ENCODE assay signal across 19 mouse cellular contexts in the genomic region with DNA sequence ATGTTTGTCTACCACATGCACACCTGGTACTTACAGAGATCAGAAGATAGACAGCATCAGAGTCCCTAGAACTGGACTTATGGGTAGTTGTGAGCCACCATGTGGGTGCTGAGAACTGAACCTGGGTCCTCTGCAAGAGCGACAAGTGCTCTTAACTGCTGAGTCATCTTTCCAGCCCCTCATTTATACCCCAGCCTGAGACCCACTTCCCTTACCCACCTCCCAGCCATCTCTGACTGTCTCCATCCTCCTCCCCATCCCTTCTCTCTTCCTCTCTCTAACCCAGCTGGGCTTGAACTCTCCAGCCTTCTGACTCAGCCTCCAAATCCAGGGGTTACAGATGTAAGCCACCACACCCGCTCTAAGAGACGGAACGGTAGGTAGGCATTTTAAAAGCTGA.
A peak's percentile ranks its signal among the peaks of the same experiment; 100 is the strongest.
DNase-seq lines count a peak whose midpoint lies in the region; ATAC-seq and TF ChIP-seq lines count a peak whose summit lies in the region.
"Had no signal": no experiment of that assay in that cellular context is flagged by ENCODE, and none has a peak within 500 bp of the region (broad histone marks: within the 10 kb centered on the region; RNA-seq: fewer than 3 reads in every experiment).

No protein-coding gene starts in this region.

- peaks cover 11% of the 10 kb centered on the region; the same call in 1 of the 2 replicates for H3K4me1 ChIP-seq in kidney, embryonic 15.5 days
- 0 out of 2 replicates have a peak, but pooled peaks cover 7% of the 10 kb centered on the region for H3K4me1 ChIP-seq in lung, embryonic 14.5 days (ENCODE audit: insufficient read depth)
- H3K4me1 ChIP-seq in stomach, embryonic 15.5 days, result no peaks in the 10 kb centered on the region; the same call in 1 of the 2 replicates
- H3K4me1 ChIP-seq: liver, embryonic 15.5 days had no signal

- H3K4me3 ChIP-seq in kidney, embryonic 15.5 days (replicated peaks), result no peak overlapping the region
- H3K4me3 ChIP-seq in lung, embryonic 14.5 days (ENCODE audit: low read depth, low read length), result no peak overlapping the region
- no peak overlapping the region for H3K4me3 ChIP-seq in stomach, embryonic 15.5 days (replicated peaks)
- H3K4me3 ChIP-seq: forebrain, embryonic 13.5 days; heart, embryonic 13.5 days; hindbrain, embryonic 13.5 days; left cerebral cortex, adult 2 months; liver, embryonic 15.5 days had no signal

- no peaks in the 10 kb centered on the region for H3K36me3 ChIP-seq in kidney, embryonic 15.5 days
- H3K36me3 ChIP-seq in lung, embryonic 14.5 days (ENCODE audit: insufficient read depth), result no peaks in the 10 kb centered on the region
- no peaks in the 10 kb centered on the region for H3K36me3 ChIP-seq in stomach, embryonic 15.5 days
- H3K36me3 ChIP-seq: heart, embryonic 13.5 days; hindbrain, embryonic 13.5 days; liver, embryonic 15.5 days had no signal

- H3K4me2 ChIP-seq in kidney, embryonic 15.5 days, result no peak overlapping the region
- no peak overlapping the region for H3K4me2 ChIP-seq in lung, embryonic 14.5 days
- H3K4me2 ChIP-seq in stomach, embryonic 15.5 days, result no peak overlapping the region
- H3K4me2 ChIP-seq: forebrain, embryonic 13.5 days; heart, embryonic 13.5 days; hindbrain, embryonic 13.5 days; liver, embryonic 15.5 days had no signal

- H3K9ac ChIP-seq in kidney, embryonic 15.5 days, result no peak overlapping the region
- no peak overlapping the region for H3K9ac ChIP-seq in lung, embryonic 14.5 days
- no peak overlapping the region for H3K9ac ChIP-seq in stomach, embryonic 15.5 days
- H3K9ac ChIP-seq: forebrain, embryonic 13.5 days; heart, embryonic 13.5 days; hindbrain, embryonic 13.5 days; liver, embryonic 15.5 days had no signal

- no peaks in the 10 kb centered on the region for H3K27me3 ChIP-seq in kidney, embryonic 15.5 days
- H3K27me3 ChIP-seq in lung, embryonic 14.5 days (ENCODE audit: insufficient read depth, low read length), result no peaks in the 10 kb centered on the region
- H3K27me3 ChIP-seq in stomach, embryonic 15.5 days (replicated peaks), result no peaks in the 10 kb centered on the region
- H3K27me3 ChIP-seq: forebrain, embryonic 13.5 days; heart, embryonic 13.5 days; hindbrain, embryonic 13.5 days; liver, embryonic 15.5 days had no signal

- no peak for ATAC-seq in kidney, embryonic 15.5 days (replicated peaks; ENCODE audit: low FRiP score)
- ATAC-seq in lung, embryonic 14.5 days (ENCODE audit: insufficient read depth), result no peak
- no peak for ATAC-seq in stomach, embryonic 15.5 days (ENCODE audit: insufficient read depth, low FRiP score, low read depth)
- ATAC-seq: forebrain, embryonic 13.5 days; inflammation-experienced regulatory T-cells, adult 6 months had no signal

- no peaks in the 10 kb centered on the region for H3K9me3 ChIP-seq in kidney, embryonic 15.5 days (replicated peaks)
- no peaks in the 10 kb centered on the region for H3K9me3 ChIP-seq in lung, embryonic 14.5 days (ENCODE audit: low read depth, low read length)
- H3K9me3 ChIP-seq in stomach, embryonic 15.5 days, result no peaks in the 10 kb centered on the region
- H3K9me3 ChIP-seq: forebrain, embryonic 13.5 days; heart, embryonic 13.5 days; hindbrain, embryonic 13.5 days; liver, embryonic 15.5 days had no signal

- H3K27ac ChIP-seq in kidney, embryonic 15.5 days, result peak overlapping the region; percentile 60; the same call in 1 of the 2 replicates
- H3K27ac ChIP-seq in lung, embryonic 14.5 days (ENCODE audit: low read depth), result 0 out of 2 replicates have a peak overlapping the region, but pooled peaks have one; percentile 30
- 0 out of 2 replicates have a peak overlapping the region, but pooled peaks have one; percentile 57 for H3K27ac ChIP-seq in stomach, embryonic 15.5 days
- H3K27ac ChIP-seq: forebrain, embryonic 13.5 days; heart, embryonic 13.5 days; hindbrain, embryonic 13.5 days; left cerebral cortex, adult 2 months; liver, embryonic 15.5 days had no signal

- WGBS in kidney, embryonic 15.5 days, result 91% methylated on average over 4 of the region's 4 CpGs
- 83% methylated on average over 4 of the region's 4 CpGs for WGBS in lung, embryonic 14.5 days
- WGBS in stomach, embryonic 15.5 days, result 89% methylated on average over 4 of the region's 4 CpGs

- DNase-seq in kidney, postnatal 14 days, result no peak
- no peak for DNase-seq in lung, embryonic 14.5 days
- no peak for DNase-seq in lung, postnatal 4 days
- DNase-seq in ES-CJ7 (ENCODE audit: low read depth, low spot score), result peak; percentile 66
- DNase-seq in ovary, postnatal 36 days (ENCODE audit: low spot score), result no peak
- DNase-seq: adrenal gland, adult 8-10 months; cerebellum, adult 8-10 months; gastrocnemius, postnatal 10 days; heart, adult 18-20 months; layer of hippocampus, adult 9-11 months; thymus, postnatal 36 days had no signal

- no peak for TF ChIP-seq CTCF in lung, embryonic 14.5 days (IDR thresholded peaks at IDR 0.05; ENCODE audit: low read depth)
